8 mouse cellular contexts compared by ENCODE assay signal in genomic region chr19:31147457-31147856, GRCm38 (mm10).
"Had no signal": no experiment of that assay in that cellular context is flagged by ENCODE, and none has a peak within 500 bp of the region (broad histone marks: within the 10 kb centered on the region; RNA-seq: fewer than 3 reads in every experiment).

No protein-coding gene starts in this region.

- DNase-seq: kidney, adult 18-20 months; kidney, postnatal 10 days; kidney, postnatal 4 days; lung, adult 2 months; lung, postnatal 36 days; midbrain, embryonic 14.5 days; retina, postnatal 1 day; thymus, postnatal 4 days had no signal
